Mouse (Mus musculus): ENCODE measurements at regions not wholly inside any gene's neighbourhood (a gene's known extent, or its start where the extent isn't known, plus 50 kb on each side); places are given as distances from the start of the nearest gene placed in this dataset.

DNA sequence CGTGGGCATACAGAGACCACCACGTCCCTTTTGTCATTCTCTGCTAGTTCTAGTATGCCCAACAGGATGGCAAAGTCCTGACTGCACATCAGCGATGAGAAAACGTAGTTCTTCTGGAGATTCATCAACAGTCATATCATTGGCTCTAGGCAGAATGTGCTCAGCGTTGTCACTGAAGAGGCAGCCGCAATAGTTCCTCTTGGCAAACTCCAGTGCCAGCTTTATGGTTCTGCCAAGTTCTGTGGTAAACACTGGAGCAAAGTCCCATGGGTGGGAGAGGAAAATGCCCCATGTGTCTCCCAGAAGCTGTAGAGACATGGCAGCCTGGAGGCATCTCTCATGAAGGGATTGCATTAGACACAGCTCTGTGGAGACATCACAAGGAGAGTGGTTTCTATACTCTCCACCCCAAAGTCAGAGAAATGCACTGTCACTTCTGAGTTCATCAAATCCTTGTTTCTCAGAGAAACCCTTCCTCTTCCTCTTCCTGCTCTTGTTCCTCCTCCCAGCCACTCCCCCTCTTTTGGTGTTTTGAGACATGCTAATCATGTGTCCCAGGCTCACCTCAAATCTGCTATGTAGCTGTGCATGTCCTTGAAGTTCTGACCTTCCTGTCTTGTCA is 54.6 kb upstream of the Ugp2 start:
- TF ChIP-seq CTCF (IDR thresholded peaks at IDR 0.05; ENCODE audit: borderline replicate concordance, insufficient read depth, low read length) (no peak), POLR2A (IDR thresholded peaks at IDR 0.05; ENCODE audit: low read depth, low read length) (no peak)
- no peak overlapping the region for H3K27ac ChIP-seq (ENCODE audit: insufficient read depth, low read length)
- no peak overlapping the region for H3K4me3 ChIP-seq (ENCODE audit: insufficient read depth, low read length)
- 0 out of 2 replicates have a peak, but pooled peaks cover 2% of the 10 kb centered on the region for H3K4me1 ChIP-seq (ENCODE audit: control insufficient read depth, insufficient read depth, low read length)

DNA sequence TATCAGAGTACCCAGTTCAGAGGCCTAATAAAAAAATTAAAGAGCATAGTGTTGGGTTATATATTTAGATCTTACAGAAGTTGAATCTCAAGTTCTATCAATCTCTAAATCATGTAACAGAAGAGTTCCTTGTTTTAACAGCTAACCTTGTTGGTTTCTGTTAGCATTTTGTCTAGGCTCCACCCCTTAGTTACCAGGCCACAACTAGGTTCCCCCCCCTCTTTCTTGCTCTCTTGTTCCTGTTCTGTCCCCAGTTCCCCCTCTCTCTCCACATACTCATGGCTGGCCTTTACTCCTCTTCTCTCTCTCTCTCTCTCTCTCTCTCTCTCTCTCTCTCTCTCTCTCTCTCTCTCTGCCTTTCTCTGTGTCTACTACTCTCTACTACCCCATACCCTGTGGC is 53.3 kb upstream of the Ugp2 start:
- 0 out of 2 replicates have a peak, but pooled peaks cover 2% of the 10 kb centered on the region for H3K4me1 ChIP-seq (ENCODE audit: control insufficient read depth, insufficient read depth, low read length)
- TF ChIP-seq CTCF (IDR thresholded peaks at IDR 0.05; ENCODE audit: borderline replicate concordance, insufficient read depth, low read length) (no peak), POLR2A (IDR thresholded peaks at IDR 0.05; ENCODE audit: low read depth, low read length) (no peak)
- H3K27ac ChIP-seq (ENCODE audit: insufficient read depth, low read length): no peak overlapping the region

DNA sequence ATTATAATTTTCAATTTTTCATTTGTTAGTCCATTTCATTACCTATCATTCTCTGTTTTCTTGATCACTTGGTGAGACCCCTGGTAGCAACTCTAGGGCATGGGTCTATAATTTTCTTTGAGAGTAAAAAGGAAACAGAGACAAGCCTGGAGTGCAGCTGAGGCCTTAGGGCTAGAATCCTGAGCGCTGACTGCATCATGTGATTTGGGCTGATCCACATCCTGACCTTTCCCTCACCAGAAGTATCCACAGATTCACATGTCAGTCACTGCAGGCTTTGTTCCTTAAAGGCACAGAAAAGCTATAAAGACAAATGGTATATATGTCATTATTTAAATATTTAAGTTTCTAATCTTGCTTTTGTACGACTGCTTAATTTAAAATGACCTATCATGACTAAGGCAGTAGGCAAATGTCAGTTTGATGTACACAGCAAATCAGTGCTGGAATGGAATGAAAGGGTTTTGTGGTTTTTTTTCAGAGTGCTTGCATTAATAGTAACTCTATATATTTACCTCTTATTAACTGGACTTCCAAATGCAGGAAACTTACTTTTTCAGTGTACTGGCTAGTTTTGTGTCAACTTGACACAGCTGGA is 51.4 kb upstream of the Ugp2 start:
- Histone ChIP-seq H3K4me3 (ENCODE audit: insufficient read depth, low read length) (no peak overlapping the region), H3K4me1 (ENCODE audit: control insufficient read depth, insufficient read depth, low read length) (no peaks in the 10 kb centered on the region), H3K27ac (ENCODE audit: insufficient read depth, low read length) (no peak overlapping the region)
- no peak for TF ChIP-seq CTCF (IDR thresholded peaks at IDR 0.05; ENCODE audit: borderline replicate concordance, insufficient read depth, low read length)
- no peak for TF ChIP-seq POLR2A (IDR thresholded peaks at IDR 0.05; ENCODE audit: low read depth, low read length)

More for the DNA sequence above, 53.3 kb upstream of the Ugp2 start:
- H3K4me3 ChIP-seq (ENCODE audit: insufficient read depth, low read length): no peak overlapping the region

Data from embryonic fibroblast, embryonic 13.5 days (primary cell).